Mouse (Mus musculus): ENCODE measurements at regions not wholly inside any gene's neighbourhood (a gene's known extent, or its start where the extent isn't known, plus 50 kb on each side); places are given as distances from the start of the nearest gene placed in this dataset.

GRCm38 (mm10) chr13:35079685-35080084 lies 52.8 kb upstream of the Eci2 start:
- 30% methylated on average over 2 of the region's 2 CpGs for WGBS
- TF ChIP-seq POLR2A (IDR thresholded peaks at IDR 0.05; ENCODE audit: borderline replicate concordance, extremely low read depth, low read depth, low read length) (no peak), CTCF (IDR thresholded peaks at IDR 0.05; ENCODE audit: insufficient read depth, low read length) (no peak)
- no peak overlapping the region for H3K4me3 ChIP-seq (replicated peaks; ENCODE audit: extremely low read depth, low read depth, low read length)
- no peaks in the 10 kb centered on the region for H3K4me1 ChIP-seq (ENCODE audit: control insufficient read depth, insufficient read depth, low read length)
- no peak for DNase-seq

- WGBS, result 74% methylated on average over 3 of the region's 3 CpGs
- H3K4me3 ChIP-seq (replicated peaks; ENCODE audit: extremely low read depth, low read depth, low read length), result no peak overlapping the region
- DNase-seq, result no peak
- H3K4me1 ChIP-seq (ENCODE audit: control insufficient read depth, insufficient read depth, low read length), result no peaks in the 10 kb centered on the region
- TF ChIP-seq CTCF (IDR thresholded peaks at IDR 0.05; ENCODE audit: insufficient read depth, low read length) (0 out of 2 replicates have a peak, but pooled peaks have one; percentile 3), POLR2A (IDR thresholded peaks at IDR 0.05; ENCODE audit: borderline replicate concordance, extremely low read depth, low read depth, low read length) (no peak)
Observed at GRCm38 (mm10) chr13:35085386-35085785, 58.5 kb upstream of the Eci2 start.

- Histone ChIP-seq H3K4me3 (replicated peaks; ENCODE audit: extremely low read depth, low read depth, low read length) (no peak overlapping the region), H3K4me1 (ENCODE audit: control insufficient read depth, insufficient read depth, low read length) (no peaks in the 10 kb centered on the region)
- 68% methylated on average over 6 of the region's 6 CpGs for WGBS
- no peak for DNase-seq
- TF ChIP-seq POLR2A (IDR thresholded peaks at IDR 0.05; ENCODE audit: borderline replicate concordance, extremely low read depth, low read depth, low read length) (no peak), CTCF (IDR thresholded peaks at IDR 0.05; ENCODE audit: insufficient read depth, low read length) (no peak)
Observed at GRCm38 (mm10) chr13:35087246-35088040, 60.5 kb upstream of the Eci2 start.

- Histone ChIP-seq H3K4me1 (ENCODE audit: control insufficient read depth, insufficient read depth, low read length) (no peaks in the 10 kb centered on the region), H3K4me3 (replicated peaks; ENCODE audit: extremely low read depth, low read depth, low read length) (no peak overlapping the region)
- DNase-seq, result no peak
- WGBS, result 70% methylated on average over 3 of the region's 3 CpGs
- TF ChIP-seq POLR2A (IDR thresholded peaks at IDR 0.05; ENCODE audit: borderline replicate concordance, extremely low read depth, low read depth, low read length) (no peak), CTCF (IDR thresholded peaks at IDR 0.05; ENCODE audit: insufficient read depth, low read length) (no peak)
Observed at GRCm38 (mm10) chr13:35091155-35091554, 64.3 kb upstream of the Eci2 start.

GRCm38 (mm10) chr13:35119782-35120181 lies 92.9 kb upstream of the Eci2 start:
- TF ChIP-seq CTCF (IDR thresholded peaks at IDR 0.05; ENCODE audit: insufficient read depth, low read length) (peak; percentile 27; the same call in 1 of the 2 replicates), POLR2A (IDR thresholded peaks at IDR 0.05; ENCODE audit: borderline replicate concordance, extremely low read depth, low read depth, low read length) (no peak)
- no peaks in the 10 kb centered on the region for H3K4me1 ChIP-seq (ENCODE audit: control insufficient read depth, insufficient read depth, low read length)

GRCm38 (mm10) chr13:35129475-35129874 lies 102.6 kb upstream of the Eci2 start:
- no peak for TF ChIP-seq POLR2A (IDR thresholded peaks at IDR 0.05; ENCODE audit: borderline replicate concordance, extremely low read depth, low read depth, low read length)
- TF ChIP-seq CTCF (IDR thresholded peaks at IDR 0.05; ENCODE audit: insufficient read depth, low read length), result no peak
- Histone ChIP-seq H3K4me3 (replicated peaks; ENCODE audit: extremely low read depth, low read depth, low read length) (no peak overlapping the region), H3K4me1 (ENCODE audit: control insufficient read depth, insufficient read depth, low read length) (no peaks in the 10 kb centered on the region)
- 19% methylated on average over 2 of the region's 2 CpGs for WGBS
- no peak for DNase-seq

More at GRCm38 (mm10) chr13:35119782-35120181, 92.9 kb upstream of the Eci2 start:
- DNase-seq, result no peak
- no peak overlapping the region for H3K4me3 ChIP-seq (replicated peaks; ENCODE audit: extremely low read depth, low read depth, low read length)
- 18% methylated on average over 1 of the region's 1 CpGs for WGBS

DNA sequence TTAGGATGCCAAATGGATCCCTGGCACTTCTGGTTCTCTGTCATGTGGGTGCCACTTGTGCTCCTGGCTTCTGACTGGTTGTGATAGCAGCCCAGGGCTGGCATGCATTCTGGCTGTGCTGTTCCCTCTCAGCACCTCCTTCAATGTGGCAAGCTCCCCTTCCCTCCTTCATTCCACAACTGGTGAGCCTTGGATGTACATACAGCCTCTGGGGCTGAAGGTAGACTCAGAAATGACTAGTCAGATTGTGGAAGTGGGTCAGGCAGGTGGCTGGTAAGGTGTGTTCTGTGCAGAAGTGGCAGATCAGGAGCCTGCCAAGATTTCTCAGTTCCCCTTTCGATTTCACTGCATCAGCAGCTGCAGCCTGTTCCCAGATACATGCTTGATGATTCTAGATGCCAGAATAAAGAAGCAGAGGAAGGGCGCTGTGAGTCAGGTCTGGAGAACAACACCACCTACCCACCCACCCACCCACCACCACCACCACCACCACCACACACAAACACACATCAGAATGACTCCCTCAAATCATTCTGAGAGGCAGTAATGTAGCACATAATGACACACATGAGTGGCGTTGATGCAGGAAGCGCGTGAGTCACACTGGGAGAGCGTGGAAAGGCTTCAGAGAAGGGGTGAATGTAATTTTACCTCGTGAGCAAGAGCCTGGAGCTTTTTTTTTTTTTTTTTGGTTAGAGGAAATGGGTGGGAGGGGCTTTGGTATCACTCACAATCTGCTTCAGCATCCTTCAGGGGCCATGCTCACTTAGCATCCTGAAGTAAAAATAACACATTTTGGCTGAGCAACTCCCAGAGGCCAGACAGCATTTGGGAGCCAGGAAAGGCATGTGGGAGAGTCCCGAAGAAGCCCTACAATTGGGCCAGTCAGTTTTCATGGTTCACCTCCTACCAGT lies 104.6 kb upstream of the Eci2 start:
- no peak for TF ChIP-seq POLR2A (IDR thresholded peaks at IDR 0.05; ENCODE audit: borderline replicate concordance, extremely low read depth, low read depth, low read length)
- no peak for TF ChIP-seq CTCF (IDR thresholded peaks at IDR 0.05; ENCODE audit: insufficient read depth, low read length)
- Histone ChIP-seq H3K4me1 (ENCODE audit: control insufficient read depth, insufficient read depth, low read length) (no peaks in the 10 kb centered on the region), H3K4me3 (replicated peaks; ENCODE audit: extremely low read depth, low read depth, low read length) (no peak overlapping the region)
- no peak for DNase-seq
- WGBS, result 60% methylated on average over 8 of the region's 8 CpGs

DNA sequence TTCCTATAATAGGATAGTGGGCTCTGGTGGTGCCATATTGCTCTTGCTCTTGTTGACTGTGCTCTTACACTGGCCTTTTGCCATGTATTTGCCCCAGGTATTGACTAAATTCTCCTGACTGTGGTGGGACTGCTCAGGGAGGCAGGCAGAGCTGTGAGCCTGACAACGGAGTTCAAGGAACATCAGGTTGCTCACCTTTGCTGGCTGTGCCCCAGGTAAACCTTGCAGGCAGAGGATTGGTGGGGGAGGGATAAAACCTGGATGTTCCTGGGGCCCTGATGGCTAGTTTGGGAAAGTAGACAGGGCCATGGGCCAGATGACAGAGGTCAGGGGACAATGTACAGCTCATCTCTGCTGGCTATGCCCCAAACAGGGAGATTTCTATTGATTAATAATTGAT lies 124.7 kb upstream of the Eci2 start:
- WGBS, result 74% methylated on average over 1 of the region's 1 CpGs
- TF ChIP-seq POLR2A (IDR thresholded peaks at IDR 0.05; ENCODE audit: borderline replicate concordance, extremely low read depth, low read depth, low read length), result no peak
- TF ChIP-seq CTCF (IDR thresholded peaks at IDR 0.05; ENCODE audit: insufficient read depth, low read length), result no peak
- no peak for DNase-seq

DNA sequence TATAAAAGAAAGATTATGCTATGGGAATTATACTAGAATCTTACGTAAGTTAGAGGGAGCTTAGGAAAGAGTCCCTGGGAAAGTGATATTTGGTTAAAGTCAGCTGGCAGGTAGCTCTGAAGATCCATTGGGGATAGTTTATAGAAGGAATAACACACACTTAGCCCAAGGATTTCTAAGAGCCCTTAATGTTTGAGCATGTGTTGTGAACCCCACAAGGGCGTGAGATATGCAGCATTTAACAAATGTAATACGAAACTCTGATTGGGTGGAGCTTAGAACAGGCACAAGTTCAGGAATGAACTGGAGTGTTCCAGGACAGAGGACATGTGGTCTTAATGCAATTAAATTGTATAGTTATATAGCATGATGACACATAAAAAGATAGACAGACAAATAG lies 132.6 kb upstream of the Eci2 start:
- no peaks in the 10 kb centered on the region for H3K4me1 ChIP-seq (ENCODE audit: control insufficient read depth, insufficient read depth, low read length)
- WGBS, result 55% methylated on average over 3 of the region's 3 CpGs
- TF ChIP-seq POLR2A (IDR thresholded peaks at IDR 0.05; ENCODE audit: borderline replicate concordance, extremely low read depth, low read depth, low read length) (no peak), CTCF (IDR thresholded peaks at IDR 0.05; ENCODE audit: insufficient read depth, low read length) (no peak)
- DNase-seq, result no peak
- no peak overlapping the region for H3K4me3 ChIP-seq (replicated peaks; ENCODE audit: extremely low read depth, low read depth, low read length)

More for the DNA sequence above, 124.7 kb upstream of the Eci2 start:
- H3K4me1 ChIP-seq (ENCODE audit: control insufficient read depth, insufficient read depth, low read length), result no peaks in the 10 kb centered on the region
- H3K4me3 ChIP-seq (replicated peaks; ENCODE audit: extremely low read depth, low read depth, low read length), result no peak overlapping the region

All from lung, adult 2 months (tissue).